Mouse (Mus musculus): ENCODE measurements around the gene Gpx2. TPM values are rescaled to one million over a fixed set of nuclear protein-coding genes. Genes with fewer than 3 reads are reported as not detected.
"Not testable (repeated sequence)": the region's sequence is repeated elsewhere in the genome, so short reads cannot be mapped to it uniquely, and the experiment has no call there.

Gpx2 gene
- total and polyA plus RNA-seq, 3 experiments: not detected

- no peak for DNase-seq (ENCODE audit: low read depth, low spot score)
- H3K27ac ChIP-seq (ENCODE audit: control insufficient read depth, low read depth, low read length): no peak overlapping the region
- H3K79me2 ChIP-seq (ENCODE audit: control insufficient read depth, insufficient read depth, low read length, poor library complexity): no peaks in the 10 kb centered on the region
- no peaks in the 10 kb centered on the region for H3K36me3 ChIP-seq (ENCODE audit: control insufficient read depth in 1 of 2, insufficient read depth in 2 of 2, low read length in 2 of 2)
- H3K27me3 ChIP-seq (ENCODE audit: control insufficient read depth in 1 of 2, insufficient read depth in 2 of 2, low read length in 2 of 2): 0 out of 4 replicates have a peak, but pooled peaks cover 0 to 2% of the 10 kb centered on the region in 2 experiments
- H3K4me1 ChIP-seq (ENCODE audit: control insufficient read depth in 1 of 2, insufficient read depth in 2 of 2, low read length in 2 of 2): peaks cover 0 to 2% of the 10 kb centered on the region in 2 experiments; a peak in 1 of 4 replicates
- no peak overlapping the region for H3K9ac ChIP-seq (ENCODE audit: control insufficient read depth, low read depth, low read length, poor library complexity, severe bottlenecking)
- no peak overlapping the region for H3K4me3 ChIP-seq (ENCODE audit: control insufficient read depth in 1 of 2, insufficient read depth in 1 of 2, low read depth in 2 of 2, low read length in 2 of 2)
- H3K9me3 ChIP-seq (replicated peaks; ENCODE audit: insufficient read depth, low read length): no peaks in the 10 kb centered on the region
- TF ChIP-seq NELFE (IDR thresholded peaks at IDR 0.05; ENCODE audit: low read depth, low read length) (no peak), ZMIZ1 (IDR thresholded peaks at IDR 0.05; ENCODE audit: low read depth, low read length) (no peak), EP300 (IDR thresholded peaks at IDR 0.05; ENCODE audit: low read depth in 1 of 2, low read length in 2 of 2) (peak in 1 of 2 experiments; percentile 36; a peak in 1 of 4 replicates), ETS1 (IDR thresholded peaks at IDR 0.05; ENCODE audit: low read depth, low read length) (no peak), RCOR1 (IDR thresholded peaks at IDR 0.05; ENCODE audit: low read depth, low read length) (peak; percentile 71), POLR2AphosphoS5 (IDR thresholded peaks at IDR 0.05; ENCODE audit: borderline replicate concordance, low read depth, low read length) (no peak), GATA1 (IDR thresholded peaks at IDR 0.05; ENCODE audit: low read depth, low read length) (peak; percentile 69), HCFC1 (IDR thresholded peaks at IDR 0.05; ENCODE audit: low read depth, low read length) (no peak), CHD2 (IDR thresholded peaks at IDR 0.05; ENCODE audit: low read length) (no peak), MAZ (IDR thresholded peaks at IDR 0.05; ENCODE audit: low read depth, low read length) (no peak), TBP (IDR thresholded peaks at IDR 0.05; ENCODE audit: low read depth, low read length) (no peak)
Observed at GRCm38 (mm10) chr12:76796938-76797539, 1.7 kb upstream of the Gpx2 start.

- H3K27ac ChIP-seq (ENCODE audit: control insufficient read depth, low read depth, low read length); H3K9ac ChIP-seq (ENCODE audit: control insufficient read depth, low read depth, low read length, poor library complexity, severe bottlenecking); DNase-seq (ENCODE audit: low read depth, low spot score); H3K9me3 ChIP-seq (replicated peaks; ENCODE audit: insufficient read depth, low read length); H3K36me3 ChIP-seq (ENCODE audit: control insufficient read depth in 1 of 2, insufficient read depth in 2 of 2, low read length in 2 of 2); H3K27me3 ChIP-seq (ENCODE audit: control insufficient read depth in 1 of 2, insufficient read depth in 2 of 2, low read length in 2 of 2); H3K4me3 ChIP-seq (ENCODE audit: control insufficient read depth in 1 of 2, insufficient read depth in 1 of 2, low read depth in 2 of 2, low read length in 2 of 2); H3K79me2 ChIP-seq (ENCODE audit: control insufficient read depth, insufficient read depth, low read length, poor library complexity): not testable (repeated sequence)
- H3K4me1 ChIP-seq (ENCODE audit: control insufficient read depth in 1 of 2, insufficient read depth in 2 of 2, low read length in 2 of 2): peaks cover 2 to 13% of the 10 kb centered on the region in 2 experiments
Observed at GRCm38 (mm10) chr12:76792540-76792939, 2.8 kb downstream of the Gpx2 start.

GRCm38 (mm10) chr12:76790446-76791084 lies 4.8 kb downstream of the Gpx2 start:
- no peak overlapping the region for H3K9ac ChIP-seq (ENCODE audit: control insufficient read depth, low read depth, low read length, poor library complexity, severe bottlenecking)
- H3K36me3 ChIP-seq (ENCODE audit: control insufficient read depth in 1 of 2, insufficient read depth in 2 of 2, low read length in 2 of 2): no peaks in the 10 kb centered on the region; a peak in 1 of 4 replicates
- H3K27me3 ChIP-seq (ENCODE audit: control insufficient read depth in 1 of 2, insufficient read depth in 2 of 2, low read length in 2 of 2): 0 out of 4 replicates have a peak, but pooled peaks cover 0 to 2% of the 10 kb centered on the region in 2 experiments
- DNase-seq (ENCODE audit: low read depth, low spot score): peak; percentile 67
- H3K27ac ChIP-seq (ENCODE audit: control insufficient read depth, low read depth, low read length): no peak overlapping the region
- H3K79me2 ChIP-seq (ENCODE audit: control insufficient read depth, insufficient read depth, low read length, poor library complexity): no peaks in the 10 kb centered on the region
- no peaks in the 10 kb centered on the region for H3K9me3 ChIP-seq (replicated peaks; ENCODE audit: insufficient read depth, low read length)
- H3K4me3 ChIP-seq (ENCODE audit: control insufficient read depth in 1 of 2, insufficient read depth in 1 of 2, low read depth in 2 of 2, low read length in 2 of 2): no peak overlapping the region
- peaks cover 2 to 10% of the 10 kb centered on the region in 2 experiments for H3K4me1 ChIP-seq (ENCODE audit: control insufficient read depth in 1 of 2, insufficient read depth in 2 of 2, low read length in 2 of 2)
- TF ChIP-seq MYB (IDR thresholded peaks at IDR 0.05; ENCODE audit: low read depth, low read length) (no peak), EP300 (IDR thresholded peaks at IDR 0.05; ENCODE audit: low read depth in 1 of 2, low read length in 2 of 2) (peak; percentile 25 to 56; a peak in 1 of 4 replicates), POLR2AphosphoS5 (IDR thresholded peaks at IDR 0.05; ENCODE audit: borderline replicate concordance, low read depth, low read length) (no peak), ELF1 (IDR thresholded peaks at IDR 0.05; ENCODE audit: low read depth, low read length) (no peak), TCF12 (IDR thresholded peaks at IDR 0.05; ENCODE audit: low read depth, low read length) (peak; percentile 56), USF2 (IDR thresholded peaks at IDR 0.05; ENCODE audit: borderline replicate concordance in 1 of 2, insufficient read depth in 1 of 2, low read depth in 1 of 2, low read length in 2 of 2) (no peak), ETS1 (IDR thresholded peaks at IDR 0.05; ENCODE audit: low read depth, low read length) (peak; percentile 66), BHLHE40 (IDR thresholded peaks at IDR 0.05; ENCODE audit: borderline replicate concordance, low read depth, low read length) (no peak), ZC3H11A (IDR thresholded peaks at IDR 0.05; ENCODE audit: low read depth, low read length) (no peak), CHD1 (IDR thresholded peaks at IDR 0.05; ENCODE audit: low read depth, low read length) (no peak), MAZ (IDR thresholded peaks at IDR 0.05; ENCODE audit: low read depth, low read length) (no peak), UBTF (IDR thresholded peaks at IDR 0.05; ENCODE audit: borderline replicate concordance, insufficient read depth, low read depth, low read length) (no peak), CTCF (IDR thresholded peaks at IDR 0.05 in 2 of 3, conservative IDR thresholded peaks at IDR 0.05 in 1 of 3; ENCODE audit: control insufficient read depth in 1 of 3, insufficient read depth in 1 of 3, low read depth in 2 of 3, low read length in 3 of 3, poor library complexity in 1 of 3, severe bottlenecking in 1 of 3) (no peak), MEF2A (IDR thresholded peaks at IDR 0.05; ENCODE audit: extremely low read depth, insufficient replicate concordance, low read depth, low read length, poor library complexity, severe bottlenecking) (no peak), SIN3A (IDR thresholded peaks at IDR 0.05; ENCODE audit: low read length) (peak; percentile 50), TAL1 (IDR thresholded peaks at IDR 0.05; ENCODE audit: low read length) (peak; percentile 54)

All from MEL (cell line).